Mouse (Mus musculus): Measurements from ENCODE around the gene Acot4.
A peak's percentile ranks its signal among the peaks of the same experiment; 100 is the strongest.
"Not testable (repeated sequence)": the region's sequence is repeated elsewhere in the genome, so short reads cannot be mapped to it uniquely, and the experiment has no call there.

The Acot4 gene

DNA sequence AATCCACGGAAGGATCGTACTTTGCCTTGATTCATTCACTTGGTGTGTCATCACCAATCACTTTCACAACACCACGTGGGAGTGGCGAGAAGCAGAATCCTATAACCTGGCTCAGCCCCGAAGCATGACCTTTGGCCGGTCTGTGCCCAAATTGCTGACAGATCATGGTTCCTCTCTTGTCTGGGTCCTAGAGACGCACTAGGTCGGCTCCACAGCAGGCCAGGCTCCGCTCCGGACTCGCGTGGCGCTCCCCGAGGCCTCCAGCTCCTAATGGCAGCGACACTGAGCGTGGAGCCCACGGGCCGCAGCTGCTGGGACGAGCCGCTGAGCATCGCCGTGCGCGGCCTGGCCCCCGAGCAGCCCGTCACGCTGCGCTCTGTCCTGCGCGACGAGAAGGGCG is at the start of gene Acot4:
Acot4 (plus strand) TSS at position 139 of the 400 bp plus-strand sequence.
- DNase-seq = peak; percentile 84

- DNase-seq = no peak
Measured at GRCm38 (mm10) chr12:83988483-83988882, 49.7 kb upstream of the Acot4 start.

GRCm38 (mm10) chr12:83989378-83989777 is 48.8 kb upstream of the Acot4 start:
- DNase-seq = no peak

DNA sequence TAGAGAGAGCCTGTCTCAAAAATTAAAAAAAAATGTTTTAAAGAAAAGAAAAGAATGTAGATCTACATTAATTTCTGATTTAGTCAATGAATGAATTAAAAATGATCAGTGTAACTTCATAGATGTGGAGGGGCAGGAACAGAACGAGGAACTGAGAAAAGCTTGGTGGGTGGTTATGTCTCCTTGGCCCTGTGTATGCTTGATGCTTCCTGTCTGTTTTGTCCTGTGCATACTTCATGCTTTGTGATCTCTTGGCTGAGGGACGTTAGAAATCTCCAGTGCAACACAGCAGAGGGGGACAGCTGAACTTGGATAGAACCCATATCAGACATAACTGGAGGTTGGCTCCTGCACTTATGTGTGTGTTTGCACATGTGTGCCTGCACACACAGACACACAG is 41.0 kb upstream of the Acot4 start:
- DNase-seq = no peak

DNA sequence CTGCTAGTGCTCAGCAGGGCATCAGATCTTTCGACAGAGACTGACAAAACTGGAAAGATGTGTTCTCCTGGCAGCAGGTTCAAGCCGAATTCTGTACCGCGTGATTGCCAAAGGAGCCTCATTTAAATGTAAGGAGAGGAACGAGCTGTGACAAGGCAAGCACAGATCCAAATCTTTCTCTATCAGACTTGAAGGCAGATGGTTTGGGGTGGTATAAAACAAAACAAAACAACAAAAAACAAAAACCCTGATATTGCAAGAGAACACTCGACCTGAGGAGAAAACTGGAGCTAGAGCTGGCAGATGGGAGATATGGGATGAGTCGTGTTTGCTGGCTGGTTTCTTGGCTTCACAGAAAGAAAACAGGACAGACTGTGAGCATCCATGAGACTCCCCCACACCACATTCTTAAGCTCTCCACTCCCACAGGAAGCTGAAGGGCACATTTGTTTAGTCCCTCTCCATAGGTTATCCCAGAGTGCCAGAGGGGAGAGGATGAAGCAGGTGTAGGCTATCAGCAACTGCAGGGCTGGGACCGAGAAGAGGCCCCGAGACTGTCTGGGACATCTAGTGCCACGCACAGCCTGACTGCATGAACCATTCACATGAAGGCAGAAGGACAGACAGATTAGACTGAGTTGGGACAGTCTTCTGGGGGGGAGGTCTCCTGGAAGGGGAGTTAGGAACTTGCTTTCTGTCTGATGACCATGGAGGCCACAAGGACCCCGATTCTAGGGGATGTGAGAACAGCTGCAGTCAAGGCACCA is 39.7 kb upstream of the Acot4 start:
- no peak for DNase-seq

DNA sequence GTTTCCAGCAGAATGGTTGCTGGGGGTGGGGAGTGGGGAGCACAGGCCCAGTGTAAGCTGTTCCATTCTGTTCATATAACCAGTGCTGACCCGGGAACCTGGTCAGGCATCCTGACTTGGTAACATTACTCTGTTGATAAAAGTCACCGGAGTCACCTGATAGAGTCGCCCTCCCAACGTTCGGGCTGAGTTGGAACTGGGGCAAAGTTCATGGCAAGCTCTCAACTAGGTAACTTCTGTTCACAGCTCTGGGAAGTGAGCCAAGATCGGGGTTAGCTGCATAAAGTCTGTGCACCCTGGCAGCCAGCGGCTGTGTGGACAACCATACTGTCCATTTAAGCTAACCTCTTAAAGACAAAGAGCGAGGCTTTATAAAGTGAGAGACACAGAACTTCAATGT is 38.9 kb upstream of the Acot4 start:
- peak; percentile 95 for DNase-seq

DNA sequence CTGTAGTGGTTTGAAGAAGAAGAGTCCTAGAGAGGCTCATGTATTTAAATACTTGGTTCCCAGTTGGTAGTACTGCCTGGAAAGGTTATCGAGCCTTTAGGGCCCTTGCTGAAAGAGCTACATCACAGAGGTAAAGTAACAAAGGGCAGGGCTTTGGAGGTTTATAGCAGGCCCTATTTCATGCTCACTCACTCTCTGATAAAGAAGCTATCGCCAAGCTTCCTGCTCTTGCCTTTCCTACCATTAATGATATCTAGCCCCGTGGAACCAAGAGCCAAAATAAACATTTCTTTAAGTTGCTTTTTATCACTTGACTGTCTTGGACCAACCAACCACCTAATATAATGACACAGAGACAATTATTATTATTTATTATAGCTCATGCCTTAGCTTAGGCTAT is 37.8 kb upstream of the Acot4 start:
- no peak for DNase-seq

- no peak for DNase-seq
Measured at GRCm38 (mm10) chr12:84003866-84004265, 34.3 kb upstream of the Acot4 start.

DNA sequence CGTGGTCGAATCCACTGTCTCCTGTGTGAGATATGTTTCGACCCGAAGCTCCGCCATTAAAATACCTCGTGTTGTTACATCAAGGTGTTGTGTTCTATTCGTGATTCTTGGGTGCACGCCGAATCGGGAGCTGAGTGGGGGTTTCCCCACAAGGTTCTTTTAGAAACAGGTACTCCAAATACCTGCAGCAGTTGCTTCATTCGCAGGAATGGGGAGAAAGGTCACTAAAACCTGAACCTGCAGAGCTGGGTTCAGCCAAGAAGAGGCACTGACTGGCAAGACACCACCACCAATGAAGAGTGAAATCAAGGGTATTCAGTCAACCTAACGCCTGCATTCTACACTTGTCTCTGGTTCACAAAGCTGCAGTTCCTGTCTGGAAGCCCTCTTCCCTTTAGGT is 29.9 kb upstream of the Acot4 start:
- DNase-seq = peak; percentile 24

DNA sequence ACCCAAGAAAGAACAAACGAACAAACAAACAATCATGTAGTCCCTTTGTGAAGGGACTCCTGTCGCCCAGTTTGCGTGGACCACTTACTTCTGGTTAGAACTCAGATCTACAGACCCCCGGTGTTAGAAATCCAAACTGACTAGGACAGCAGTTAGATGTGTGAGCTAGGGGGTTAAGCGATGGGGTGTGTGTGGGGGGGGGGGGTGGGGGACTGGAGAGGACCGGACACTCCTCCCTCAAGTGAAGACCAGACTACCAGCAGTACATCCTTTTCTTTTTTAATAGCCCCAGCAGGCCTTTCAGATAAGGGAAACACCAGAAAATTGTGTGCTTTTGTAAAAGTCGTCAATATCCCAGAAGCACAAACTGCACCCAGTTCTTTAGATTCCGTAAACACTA is 29.4 kb upstream of the Acot4 start:
- no peak for DNase-seq

- DNase-seq = peak; percentile 90
Measured at GRCm38 (mm10) chr12:84009171-84009965, 28.8 kb upstream of the Acot4 start, which contains the start of gene Acot1. Gene Acot1 (plus strand): TSS chr12:84009490.

GRCm38 (mm10) chr12:84010201-84010600 is 28.0 kb upstream of the Acot4 start:
- DNase-seq = no peak

DNA sequence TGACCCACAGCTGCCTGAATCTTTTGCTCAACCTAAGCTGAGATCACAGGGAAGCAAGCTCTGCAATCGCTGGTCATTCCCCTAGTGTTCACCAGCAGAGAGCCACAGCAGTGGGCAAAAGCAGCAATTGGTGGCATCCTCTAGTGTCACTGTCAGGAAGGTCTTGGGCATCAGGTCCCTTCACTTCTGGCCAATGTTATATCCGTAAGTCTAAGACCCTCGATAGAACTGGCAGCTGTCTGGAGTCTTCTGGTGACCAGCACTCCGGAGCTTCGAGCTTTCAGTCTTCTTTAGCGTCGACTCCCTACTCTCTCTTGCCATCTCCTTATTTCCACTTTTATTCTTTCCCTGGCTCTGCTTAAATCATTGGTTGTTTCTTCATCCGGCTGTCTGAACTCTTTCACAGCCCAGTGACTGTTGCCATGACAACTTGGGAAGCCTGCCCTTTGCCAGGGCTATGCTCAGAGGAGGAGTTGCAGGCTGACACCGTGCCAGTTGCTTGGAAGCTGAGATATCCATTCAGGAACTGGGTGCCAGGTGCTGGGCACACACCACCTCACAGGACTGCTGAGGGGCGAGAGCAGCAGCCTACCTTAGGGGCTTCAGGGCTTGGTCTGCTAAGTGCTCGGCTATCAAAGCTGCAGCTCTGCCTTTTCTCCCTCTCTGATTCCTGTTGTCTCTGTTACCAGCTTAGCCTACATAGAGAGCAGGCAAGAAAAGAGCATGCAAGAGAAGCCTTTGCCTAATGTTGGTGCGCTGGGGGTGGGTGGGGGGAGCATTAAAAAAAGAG is 26.7 kb upstream of the Acot4 start:
- DNase-seq = peak; percentile 94

- DNase-seq = no peak
Measured at GRCm38 (mm10) chr12:84013130-84013529, 25.0 kb upstream of the Acot4 start.

- no peak for DNase-seq
Measured at GRCm38 (mm10) chr12:84013701-84014100, 24.5 kb upstream of the Acot4 start.

DNA sequence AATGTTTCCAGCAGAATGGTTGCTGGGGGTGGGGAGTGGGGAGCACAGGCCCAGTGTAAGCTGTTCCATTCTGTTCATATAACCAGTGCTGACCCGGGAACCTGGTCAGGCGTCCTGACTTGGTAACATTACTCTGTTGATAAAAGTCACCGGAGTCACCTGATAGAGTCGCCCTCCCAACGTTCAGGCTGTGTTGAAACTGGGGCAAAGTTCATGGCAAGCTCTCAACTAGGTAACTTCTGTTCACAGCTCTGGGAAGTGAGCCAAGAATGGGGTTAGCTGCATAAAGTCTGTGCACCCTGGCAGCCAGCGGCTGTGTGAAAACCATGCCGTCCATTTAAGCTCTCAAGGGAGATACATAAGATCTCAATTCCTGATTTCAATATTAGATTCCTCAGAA is 17.7 kb upstream of the Acot4 start:
- DNase-seq = peak; percentile 94

- not testable (repeated sequence) for DNase-seq
Measured at GRCm38 (mm10) chr12:84022266-84022665, 15.9 kb upstream of the Acot4 start.

DNA sequence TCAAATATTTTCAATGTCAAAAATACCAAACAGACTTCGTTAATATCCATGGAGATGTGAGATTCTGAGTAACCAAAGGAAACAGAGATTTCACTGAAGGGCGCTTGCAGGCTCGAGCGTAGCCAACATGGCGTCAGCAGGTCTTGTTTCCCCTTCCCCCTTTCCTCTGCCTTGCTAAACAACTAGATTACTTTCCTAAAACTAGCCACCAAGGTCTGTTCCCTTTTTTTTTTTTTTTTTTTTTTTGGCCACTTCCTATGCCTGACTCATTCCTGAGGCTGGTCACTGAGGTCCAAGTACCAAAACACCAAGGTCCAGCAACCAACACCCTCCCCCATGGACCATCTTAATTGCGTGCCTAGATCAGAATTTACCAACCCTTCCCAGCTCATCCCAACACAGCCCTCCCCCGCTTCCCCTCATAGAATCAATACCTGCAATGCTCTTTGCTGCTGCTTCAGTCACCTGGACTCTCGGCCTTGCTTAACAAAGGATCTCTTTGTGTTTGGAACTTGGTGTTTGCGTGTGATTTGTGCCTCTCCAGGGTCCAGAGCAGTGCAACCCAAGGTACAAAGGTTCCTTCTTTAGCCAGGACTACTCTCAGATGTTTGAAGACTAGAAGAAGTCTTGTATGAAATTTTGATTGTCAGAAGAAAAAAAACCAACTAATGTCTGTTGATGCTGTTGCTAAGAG is 15.0 kb upstream of the Acot4 start:
- no peak for DNase-seq

DNA sequence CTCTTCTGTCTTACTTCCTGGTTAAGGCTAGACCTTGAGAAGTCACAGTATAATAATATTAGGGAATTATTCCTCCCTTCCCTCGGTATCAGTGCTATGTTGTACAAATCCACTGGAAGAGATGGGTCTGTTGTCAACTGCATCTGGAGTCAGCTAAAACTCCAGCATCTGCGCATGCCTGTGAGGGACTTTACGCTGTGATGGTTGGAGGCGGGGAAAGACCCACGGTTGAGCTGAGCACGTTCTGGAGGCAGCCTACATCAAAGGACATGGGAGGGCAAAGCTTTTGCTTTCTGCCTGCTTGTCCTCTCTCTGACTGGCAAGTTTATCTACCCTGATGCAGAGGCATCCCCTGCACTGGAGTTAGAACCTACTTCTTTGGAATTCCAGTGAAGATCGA is 12.3 kb upstream of the Acot4 start:
- DNase-seq = no peak

GRCm38 (mm10) chr12:84028328-84028727 is 9.9 kb upstream of the Acot4 start:
- not testable (repeated sequence) for DNase-seq

DNA sequence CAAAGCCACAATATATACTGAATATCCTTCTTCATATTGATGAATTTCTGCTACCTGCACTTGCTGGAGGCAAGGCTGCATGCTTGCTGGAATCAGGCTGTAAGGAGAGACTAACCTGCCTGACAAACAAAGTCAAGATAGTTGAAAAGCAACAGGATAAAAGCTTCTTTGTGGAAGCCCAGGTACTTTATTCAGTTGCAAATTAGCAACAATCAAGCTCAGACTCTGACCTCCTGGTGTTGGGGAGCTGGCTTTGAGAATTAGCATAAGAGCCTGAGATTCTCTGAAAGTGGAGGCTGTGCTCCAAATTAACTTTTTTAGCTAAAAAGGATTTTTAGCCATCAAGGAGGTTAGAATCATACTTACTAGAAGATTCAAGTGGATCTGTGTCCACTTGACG is 9.1 kb upstream of the Acot4 start:
- DNase-seq = not testable (repeated sequence)

DNA sequence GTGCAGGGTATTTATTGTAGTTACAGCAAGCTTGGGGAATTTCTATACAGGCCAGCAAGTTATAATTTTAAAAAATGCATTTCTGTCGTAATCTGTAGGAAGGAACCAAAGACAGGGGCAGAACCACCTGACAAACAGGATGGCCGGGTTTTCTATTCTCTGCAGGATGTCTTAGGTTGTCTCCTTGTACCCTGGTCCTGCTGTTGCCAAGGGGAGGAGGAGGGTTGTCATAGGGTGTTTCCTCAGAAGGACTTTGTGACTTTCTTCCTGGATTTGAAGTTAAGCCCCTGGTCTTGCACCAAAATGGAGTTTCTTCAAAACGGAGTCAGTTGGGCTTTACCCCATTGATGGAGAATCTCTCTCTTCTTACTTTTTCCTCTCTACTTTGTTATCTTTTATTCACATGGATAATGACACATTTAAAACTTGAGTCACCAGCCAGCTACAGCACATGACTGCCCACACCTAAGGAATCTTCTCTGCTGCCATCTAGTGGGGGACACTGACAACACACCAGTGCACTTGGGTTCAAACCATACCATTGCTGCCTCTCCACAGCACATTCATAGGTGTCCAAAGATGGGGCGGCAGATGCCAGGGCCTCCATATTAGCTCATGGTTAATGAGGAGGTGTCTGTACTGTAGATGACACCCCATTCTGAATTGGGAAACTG is 7.4 kb upstream of the Acot4 start:
- peak; percentile 87 for DNase-seq
